Mouse (Mus musculus): ENCODE results near the gene Calhm1.
"Not testable (repeated sequence)": the region's sequence is repeated elsewhere in the genome, so short reads cannot be mapped to it uniquely, and the experiment has no call there.

The Calhm1 gene

GRCm38 (mm10) chr19:47157664-47158063 lies 13.6 kb upstream of the Calhm1 start, which contains the start of gene Calhm3:
Gene Calhm3 (minus strand): TSS chr19:47157764.
- no peak for ATAC-seq (ENCODE audit: insufficient number of reproducible peaks, low FRiP score, low TSS enrichment)

GRCm38 (mm10) chr19:47153767-47154166 lies 9.7 kb upstream of the Calhm1 start:
- no peak for ATAC-seq (ENCODE audit: insufficient number of reproducible peaks, low FRiP score, low TSS enrichment)

- no peak for ATAC-seq (ENCODE audit: insufficient number of reproducible peaks, low FRiP score, low TSS enrichment)
These were observed 8.0 kb upstream of the Calhm1 start for GRCm38 (mm10) chr19:47152062-47152369.

- peak; percentile 40; the same call in 1 of the 2 replicates for ATAC-seq (ENCODE audit: insufficient number of reproducible peaks, low FRiP score, low TSS enrichment)
These were observed 7.4 kb upstream of the Calhm1 start for GRCm38 (mm10) chr19:47151332-47152061.

GRCm38 (mm10) chr19:47149854-47150253 lies 5.8 kb upstream of the Calhm1 start:
- no peak for ATAC-seq (ENCODE audit: insufficient number of reproducible peaks, low FRiP score, low TSS enrichment)

- ATAC-seq (ENCODE audit: insufficient number of reproducible peaks, low FRiP score, low TSS enrichment): no peak
These were observed 4.3 kb upstream of the Calhm1 start for GRCm38 (mm10) chr19:47148267-47148847.

GRCm38 (mm10) chr19:47142438-47142837 lies 1.6 kb downstream of the Calhm1 start:
- ATAC-seq (ENCODE audit: insufficient number of reproducible peaks, low FRiP score, low TSS enrichment): no peak

GRCm38 (mm10) chr19:47139611-47140010 lies 4.4 kb downstream of the Calhm1 start:
- not testable (repeated sequence) for ATAC-seq (ENCODE audit: insufficient number of reproducible peaks, low FRiP score, low TSS enrichment)

- no peak for ATAC-seq (ENCODE audit: insufficient number of reproducible peaks, low FRiP score, low TSS enrichment)
These were observed 6.2 kb downstream of the Calhm1 start, which contains the start of gene Calhm2 for GRCm38 (mm10) chr19:47137771-47138421. Gene Calhm2 (minus strand): TSS chr19:47138294.

GRCm38 (mm10) chr19:47137051-47137581 lies 6.9 kb downstream of the Calhm1 start:
- 0 out of 2 replicates have a peak, but pooled peaks have one; percentile 10 for ATAC-seq (ENCODE audit: insufficient number of reproducible peaks, low FRiP score, low TSS enrichment)

GRCm38 (mm10) chr19:47136170-47136569 lies 7.9 kb downstream of the Calhm1 start:
- ATAC-seq (ENCODE audit: insufficient number of reproducible peaks, low FRiP score, low TSS enrichment): no peak

- no peak for ATAC-seq (ENCODE audit: insufficient number of reproducible peaks, low FRiP score, low TSS enrichment)
These were observed 8.5 kb downstream of the Calhm1 start for GRCm38 (mm10) chr19:47135568-47135967.

- no peak for ATAC-seq (ENCODE audit: insufficient number of reproducible peaks, low FRiP score, low TSS enrichment)
These were observed 10.9 kb downstream of the Calhm1 start for GRCm38 (mm10) chr19:47133161-47133560.

GRCm38 (mm10) chr19:47130551-47131125 lies 13.4 kb downstream of the Calhm1 start:
- ATAC-seq (ENCODE audit: insufficient number of reproducible peaks, low FRiP score, low TSS enrichment): no peak

- no peak for ATAC-seq (ENCODE audit: insufficient number of reproducible peaks, low FRiP score, low TSS enrichment)
These were observed 15.2 kb downstream of the Calhm1 start for GRCm38 (mm10) chr19:47128835-47129234.

- no peak for ATAC-seq (ENCODE audit: insufficient number of reproducible peaks, low FRiP score, low TSS enrichment)
These were observed 15.9 kb downstream of the Calhm1 start for GRCm38 (mm10) chr19:47128164-47128563.

- ATAC-seq (ENCODE audit: insufficient number of reproducible peaks, low FRiP score, low TSS enrichment): no peak
These were observed 21.3 kb downstream of the Calhm1 start for GRCm38 (mm10) chr19:47122802-47123201.

- no peak for ATAC-seq (ENCODE audit: insufficient number of reproducible peaks, low FRiP score, low TSS enrichment)
These were observed 23.0 kb downstream of the Calhm1 start for GRCm38 (mm10) chr19:47121054-47121453.

GRCm38 (mm10) chr19:47118634-47119033 lies 25.4 kb downstream of the Calhm1 start:
- no peak for ATAC-seq (ENCODE audit: insufficient number of reproducible peaks, low FRiP score, low TSS enrichment)

GRCm38 (mm10) chr19:47104641-47105271 lies 39.3 kb downstream of the Calhm1 start:
- ATAC-seq (ENCODE audit: insufficient number of reproducible peaks, low FRiP score, low TSS enrichment): no peak

Data from cerebellum, adult (tissue).